Mouse (Mus musculus): Measurements from ENCODE around the gene Lgals7.

Lgals7 gene

GRCm38 (mm10) chr7:28830981-28831380, 32.7 kb upstream of the Lgals7 start:
- 87% methylated on average over 5 of the region's 5 CpGs for WGBS

- 93% methylated on average over 17 of the region's 17 CpGs for WGBS
Measured at GRCm38 (mm10) chr7:28831411-28832125, 32.1 kb upstream of the Lgals7 start.

DNA sequence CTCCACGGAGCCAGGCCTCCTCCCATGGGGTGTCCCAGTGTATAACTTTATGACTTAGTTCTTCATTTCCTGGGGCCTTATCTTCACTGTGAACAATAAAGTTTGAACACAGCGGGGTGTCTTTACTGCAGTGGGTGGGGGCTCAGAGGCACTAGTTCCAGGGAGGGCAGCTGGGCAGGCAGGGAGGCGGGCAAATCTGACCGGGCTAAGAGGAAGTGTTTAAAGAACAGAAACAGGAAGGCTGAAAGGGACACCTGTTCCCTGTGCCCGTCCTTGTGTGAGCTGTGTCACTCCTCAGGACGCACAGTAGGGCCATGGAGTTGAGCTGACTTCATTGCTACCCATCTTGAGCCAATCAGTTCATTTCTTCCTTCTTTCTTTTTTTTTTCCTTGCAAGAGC, 31.5 kb upstream of the Lgals7 start:
- WGBS, result 76% methylated on average over 6 of the region's 6 CpGs

- 77% methylated on average over 6 of the region's 6 CpGs for WGBS
Measured at GRCm38 (mm10) chr7:28833723-28834347, 29.8 kb upstream of the Lgals7 start, which contains the start of gene Lgals4. Lgals4 (plus strand) TSS chr7:28833854.

DNA sequence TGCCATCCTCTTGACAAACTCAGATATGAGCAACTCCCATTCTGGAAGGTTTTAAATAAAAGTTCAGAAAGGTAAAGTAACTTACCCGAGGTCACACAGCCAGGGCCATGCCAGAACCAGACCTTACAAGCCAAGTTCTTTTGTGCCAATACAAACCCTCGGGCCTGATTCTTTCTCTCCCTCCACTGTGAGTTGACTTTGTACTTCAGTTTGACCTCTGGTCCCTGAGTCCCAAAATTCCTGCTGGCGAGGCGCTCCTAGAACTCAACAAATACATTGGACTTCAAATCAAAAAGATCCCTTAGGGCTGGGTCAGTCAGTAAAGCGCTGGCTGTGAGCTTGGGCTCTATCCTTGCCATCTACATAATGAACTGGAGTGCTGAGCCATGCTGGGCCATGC, 26.7 kb upstream of the Lgals7 start:
- WGBS, result 88% methylated on average over 5 of the region's 5 CpGs

DNA sequence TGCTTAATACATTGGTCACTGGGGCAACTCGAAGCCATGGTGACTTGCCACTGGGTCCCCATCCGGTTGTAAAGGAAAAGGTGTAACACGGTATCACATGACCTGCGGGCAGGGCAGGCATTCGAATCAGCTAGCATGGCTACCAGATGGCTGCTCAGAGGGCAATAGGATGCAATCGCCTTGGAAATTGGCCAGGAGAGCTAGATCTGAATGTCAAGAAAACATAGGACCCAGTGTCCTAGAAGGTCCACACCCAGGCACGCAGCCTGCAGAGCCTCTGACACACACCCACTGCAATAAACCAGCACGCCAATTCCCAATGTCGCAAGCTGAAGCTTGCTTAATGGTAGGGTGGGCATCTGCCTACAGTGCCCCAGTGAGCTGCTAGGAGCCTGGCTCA, 25.3 kb upstream of the Lgals7 start:
- 79% methylated on average over 9 of the region's 9 CpGs for WGBS

GRCm38 (mm10) chr7:28847273-28847672, 16.4 kb upstream of the Lgals7 start:
- 70% methylated on average over 1 of the region's 1 CpGs for WGBS

GRCm38 (mm10) chr7:28849700-28850236, 13.9 kb upstream of the Lgals7 start:
- WGBS, result 42% methylated on average over 1 of the region's 1 CpGs

GRCm38 (mm10) chr7:28850642-28851041, 13.0 kb upstream of the Lgals7 start:
- 87% methylated on average over 4 of the region's 4 CpGs for WGBS

- 85% methylated on average over 2 of the region's 2 CpGs for WGBS
Measured at GRCm38 (mm10) chr7:28859953-28860352, 3.7 kb upstream of the Lgals7 start.

GRCm38 (mm10) chr7:28860898-28861297, 2.8 kb upstream of the Lgals7 start:
- WGBS, result 90% methylated on average over 6 of the region's 6 CpGs

GRCm38 (mm10) chr7:28862817-28863499, 695 bp upstream of the Lgals7 start:
- 51% methylated on average over 15 of the region's 15 CpGs for WGBS

DNA sequence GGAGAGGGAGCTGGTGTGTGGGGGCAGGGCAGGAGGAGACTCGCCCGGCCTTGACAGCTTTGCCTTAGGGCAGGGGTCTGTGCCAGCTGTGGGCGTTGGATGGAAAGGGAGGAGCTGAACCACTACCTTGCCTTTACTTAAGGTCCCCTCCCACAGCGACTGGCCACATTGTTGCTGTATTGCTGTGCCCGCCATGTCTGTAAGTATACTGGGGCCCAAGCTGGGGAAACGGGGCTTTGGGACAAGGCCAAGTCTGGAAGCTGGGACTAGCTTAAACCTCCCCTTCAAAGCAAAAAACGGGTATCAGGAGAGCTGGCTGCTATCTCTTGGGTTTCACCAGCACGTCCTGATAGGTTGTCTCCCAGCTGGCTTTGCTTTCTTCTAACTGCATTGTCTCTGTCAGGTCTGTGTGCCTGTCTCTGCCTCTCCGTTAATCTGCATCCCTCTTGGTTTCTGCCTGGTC, 666 bp downstream of the Lgals7 start:
- 44% methylated on average over 9 of the region's 9 CpGs for WGBS

DNA sequence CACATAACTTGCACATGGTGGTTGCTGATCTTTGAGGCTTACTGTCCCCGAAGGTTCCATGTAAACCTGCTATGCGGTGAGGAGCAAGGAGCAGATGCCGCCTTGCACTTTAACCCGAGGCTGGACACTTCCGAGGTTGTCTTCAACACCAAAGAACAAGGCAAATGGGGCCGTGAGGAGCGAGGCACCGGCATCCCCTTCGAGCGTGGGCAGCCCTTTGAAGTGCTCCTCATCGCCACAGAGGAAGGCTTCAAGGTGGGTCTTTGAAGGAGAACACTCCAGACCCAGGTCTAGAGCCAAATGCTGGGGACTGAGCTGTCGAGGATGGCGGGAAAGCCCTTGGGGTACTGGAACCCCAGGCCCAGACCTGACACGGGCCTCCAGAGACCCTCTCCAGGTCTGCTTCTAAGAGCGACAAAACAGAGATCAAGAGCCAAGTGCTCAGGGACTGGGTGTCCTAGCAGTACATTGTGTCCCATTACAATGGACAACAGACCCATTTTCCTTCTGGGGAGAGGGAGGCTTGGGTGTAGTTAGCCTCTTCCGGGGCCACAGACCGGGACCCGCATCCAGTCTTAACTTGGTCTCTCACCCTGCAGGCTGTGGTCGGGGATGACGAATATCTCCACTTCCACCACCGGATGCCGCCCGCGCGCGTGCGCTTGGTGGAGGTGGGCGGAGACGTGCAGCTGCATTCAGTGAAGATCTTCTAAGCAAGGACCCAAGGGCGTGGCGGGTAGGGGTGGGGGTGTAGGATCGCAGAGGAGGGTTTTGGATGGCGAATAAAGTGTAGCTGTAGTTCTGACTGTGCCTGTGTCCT, 2.0 kb downstream of the Lgals7 start:
- 41% methylated on average over 33 of the region's 33 CpGs for WGBS

- 91% methylated on average over 28 of the region's 28 CpGs for WGBS
Measured at GRCm38 (mm10) chr7:28866769-28867507, 3.3 kb downstream of the Lgals7 start.

- WGBS, result 22% methylated on average over 23 of the region's 23 CpGs
Measured at GRCm38 (mm10) chr7:28867508-28868340, 4.1 kb downstream of the Lgals7 start.

DNA sequence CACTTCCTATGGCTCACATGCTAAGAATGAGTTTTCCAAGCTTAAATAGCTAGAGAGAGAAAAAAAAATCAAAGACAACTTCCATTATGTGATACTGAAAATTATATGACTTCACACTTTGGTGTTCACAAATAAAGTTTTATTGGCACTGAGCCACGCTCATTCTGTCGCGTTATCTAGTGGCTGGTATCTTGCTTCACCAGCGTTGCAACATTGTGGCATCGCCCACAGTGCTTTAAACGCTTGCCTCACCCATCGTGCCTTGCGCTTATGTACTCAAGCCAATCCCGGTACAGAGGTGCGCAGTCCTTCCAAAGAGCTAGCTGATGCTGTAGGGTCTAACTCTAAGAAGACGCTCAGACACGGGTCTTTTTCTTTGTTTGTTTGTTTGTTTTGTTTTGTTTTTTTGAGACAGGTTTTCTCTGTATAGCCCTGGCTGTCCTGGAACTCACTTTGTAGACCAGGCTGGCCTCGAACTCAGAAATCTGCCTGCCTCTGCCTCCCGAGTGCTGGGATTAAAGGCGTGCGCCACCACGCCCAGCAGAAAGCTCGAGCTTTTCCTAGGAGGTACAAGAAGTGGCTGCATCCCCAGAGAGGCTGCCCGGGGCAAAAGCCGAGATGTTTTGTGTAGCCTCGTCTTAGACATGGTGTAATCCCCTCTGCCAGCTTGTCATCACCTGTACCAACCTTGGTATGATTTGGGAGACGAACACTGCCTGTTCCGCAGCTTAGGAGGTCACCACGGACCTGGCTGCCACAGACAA, 7.4 kb downstream of the Lgals7 start:
- WGBS, result 84% methylated on average over 24 of the region's 24 CpGs

- 82% methylated on average over 2 of the region's 2 CpGs for WGBS
Measured at GRCm38 (mm10) chr7:28874565-28874964, 10.9 kb downstream of the Lgals7 start.

DNA sequence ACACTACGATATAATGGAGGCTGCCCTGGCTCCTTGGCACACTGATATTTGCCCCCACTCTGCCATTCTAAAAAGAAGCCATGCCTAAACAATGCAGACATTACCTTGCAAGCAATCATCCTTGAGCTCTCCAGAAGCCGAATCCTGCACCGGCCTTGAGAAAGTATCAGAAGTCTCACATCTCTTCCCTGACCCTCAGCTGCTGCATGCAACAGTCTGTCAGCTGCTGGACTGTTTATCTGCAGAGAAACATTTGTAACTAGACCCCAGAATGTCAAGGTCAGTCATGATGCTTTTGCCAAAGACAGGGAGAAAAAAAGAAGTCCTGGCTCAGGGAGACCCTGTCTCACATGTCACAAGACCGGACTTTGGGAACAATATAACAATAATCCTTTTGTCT, 12.4 kb downstream of the Lgals7 start:
- 86% methylated on average over 4 of the region's 4 CpGs for WGBS

Measured in cerebral cortex, adult 2 months (tissue).